Mouse (Mus musculus): ENCODE measurements around the gene Ccr3.
"Not testable (repeated sequence)": the region's sequence is repeated elsewhere in the genome, so short reads cannot be mapped to it uniquely, and the experiment has no call there.

Ccr3 gene

DNA sequence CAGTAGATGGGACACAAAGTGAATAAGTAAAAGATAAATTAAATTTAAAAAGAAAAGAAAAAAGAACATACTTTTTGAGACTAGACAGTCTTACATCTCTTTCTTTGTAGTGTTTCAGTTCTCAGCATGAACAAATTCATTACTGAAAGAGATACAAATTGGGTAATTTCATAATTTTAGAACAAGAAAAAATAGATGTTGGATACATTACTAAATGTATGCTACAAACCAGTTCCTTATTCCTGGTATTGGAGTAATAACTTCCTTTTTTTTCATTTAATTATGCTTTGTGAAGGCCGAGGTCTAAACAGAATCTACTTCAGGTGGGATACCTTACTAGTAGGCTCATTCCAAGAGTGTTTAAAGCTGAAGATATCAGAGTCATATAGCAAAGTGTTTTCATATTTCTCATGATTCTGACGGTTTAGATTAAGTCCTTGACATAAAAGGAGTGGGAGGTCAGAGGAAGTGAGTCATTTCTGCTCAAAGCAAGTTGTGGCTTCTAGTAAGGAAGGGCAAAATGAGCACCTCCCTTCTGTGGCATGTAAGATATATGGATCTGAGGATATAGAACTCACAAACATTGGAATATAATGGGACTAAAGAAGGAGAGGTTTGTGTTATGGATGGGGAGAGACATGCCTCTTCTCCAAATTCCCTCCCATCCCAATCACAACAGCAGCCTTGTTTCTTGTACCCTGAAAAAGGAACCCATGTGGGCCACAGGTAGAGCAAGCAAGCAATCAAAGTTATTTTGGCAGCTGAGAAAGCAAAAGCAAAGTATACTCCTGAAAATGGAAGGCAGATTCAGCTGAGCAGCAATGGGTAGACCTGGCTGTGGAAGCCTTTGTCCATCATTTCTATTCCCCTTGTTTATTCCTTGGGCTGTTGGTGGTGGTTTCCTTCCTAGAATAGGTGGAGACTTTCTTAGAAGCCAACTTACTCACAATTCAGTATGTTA lies 46.6 kb downstream of the Ccr3 start:
- DNase-seq (ENCODE audit: low read depth, low spot score): peak; percentile 55
- no peaks in the 10 kb centered on the region for H3K36me3 ChIP-seq (ENCODE audit: control insufficient read depth, insufficient read depth, low read length, poor library complexity, severe bottlenecking)
- no peaks in the 10 kb centered on the region for H3K27me3 ChIP-seq (ENCODE audit: control insufficient read depth, insufficient read depth, low read length, poor library complexity, severe bottlenecking)

DNA sequence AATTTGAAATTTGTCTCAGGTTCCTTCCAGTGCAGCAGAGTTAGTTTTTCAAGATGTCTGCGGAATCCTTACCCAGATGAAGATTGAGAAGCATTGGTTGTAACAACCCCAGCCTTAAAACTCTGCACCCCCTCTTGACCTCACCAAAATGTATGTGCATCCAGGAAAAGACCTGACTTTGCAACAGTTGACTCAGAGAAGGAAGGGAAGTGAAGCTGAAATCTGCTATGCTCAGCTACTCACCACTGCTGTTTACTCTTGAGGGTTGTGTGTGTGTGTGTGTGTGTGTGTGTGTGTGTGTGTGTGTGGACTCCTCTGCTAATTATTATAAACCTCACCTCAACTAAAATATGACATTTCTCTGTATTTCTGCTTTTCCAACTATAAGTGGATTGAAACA lies 49.7 kb downstream of the Ccr3 start:
- DNase-seq (ENCODE audit: low read depth, low spot score): peak; percentile 44

DNA sequence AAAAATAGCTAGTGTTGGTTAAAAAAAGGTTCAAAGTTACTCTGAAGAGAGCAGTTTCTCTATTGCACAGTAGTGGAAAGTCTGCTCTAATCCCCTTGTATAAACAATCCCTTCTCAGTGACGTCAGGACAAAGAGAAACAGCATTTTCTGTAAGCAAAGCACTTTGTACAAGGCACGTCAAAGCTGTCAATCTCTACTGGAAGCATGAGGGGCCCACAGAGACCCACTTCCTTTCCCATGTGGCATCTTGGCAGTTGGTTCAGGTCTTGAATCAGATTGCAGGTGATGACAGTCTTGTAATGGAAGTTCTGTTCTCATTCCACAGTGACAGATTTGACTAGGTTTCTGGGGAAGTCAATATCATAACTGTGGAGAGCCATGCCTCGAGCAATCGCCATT lies 58.0 kb downstream of the Ccr3 start:
- Histone ChIP-seq H3K27me3 (ENCODE audit: control insufficient read depth, insufficient read depth, low read length, poor library complexity, severe bottlenecking) (no peaks in the 10 kb centered on the region), H3K36me3 (ENCODE audit: control insufficient read depth, insufficient read depth, low read length, poor library complexity, severe bottlenecking) (no peaks in the 10 kb centered on the region)
- DNase-seq (ENCODE audit: low read depth, low spot score): no peak

More for the DNA sequence above, 49.7 kb downstream of the Ccr3 start:
- H3K27me3 ChIP-seq (ENCODE audit: control insufficient read depth, insufficient read depth, low read length, poor library complexity, severe bottlenecking): no peaks in the 10 kb centered on the region
- H3K36me3 ChIP-seq (ENCODE audit: control insufficient read depth, insufficient read depth, low read length, poor library complexity, severe bottlenecking): no peaks in the 10 kb centered on the region

DNA sequence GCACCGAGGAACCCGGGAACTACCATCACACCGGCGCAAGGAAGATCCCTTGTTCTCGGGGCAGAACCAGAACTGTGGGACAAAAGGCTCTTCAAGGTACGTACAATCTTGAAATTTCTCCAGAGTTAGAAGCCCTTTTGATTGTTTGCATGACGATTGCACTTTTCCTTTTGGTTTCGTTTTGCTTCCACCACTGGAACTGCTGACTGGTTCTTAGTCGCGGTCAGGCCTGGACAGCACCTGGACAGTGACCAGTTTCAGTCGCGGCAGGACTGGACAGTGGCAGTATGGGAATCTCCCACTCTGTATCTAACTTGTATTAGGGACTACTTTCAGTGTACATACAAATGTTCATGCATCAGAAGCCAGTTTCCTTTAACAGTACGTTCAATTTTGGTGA lies 58.7 kb downstream of the Ccr3 start:
- not testable (repeated sequence) for DNase-seq (ENCODE audit: low read depth, low spot score); H3K36me3 ChIP-seq (ENCODE audit: control insufficient read depth, insufficient read depth, low read length, poor library complexity, severe bottlenecking); H3K27me3 ChIP-seq (ENCODE audit: control insufficient read depth, insufficient read depth, low read length, poor library complexity, severe bottlenecking)
